In genomic region chr7:120917592-120918461, GRCm38 (mm10) we compare ENCODE assay signal across 8 mouse cellular contexts. TPM values are rescaled to one million over a fixed set of nuclear protein-coding genes. Genes with fewer than 3 reads are reported as not detected.
DNase-seq lines count a peak whose midpoint lies in the region; ATAC-seq and TF ChIP-seq lines count a peak whose summit lies in the region.

TSS of gene Polr3e (plus strand) at chr7:120917744.

- H3K27me3 ChIP-seq in forebrain, embryonic 10.5 days (ENCODE audit: poor library complexity, severe bottlenecking) = no peaks in the 10 kb centered on the region
- H3K27me3 ChIP-seq in heart, embryonic 15.5 days = no peaks in the 10 kb centered on the region
- no peaks in the 10 kb centered on the region for H3K27me3 ChIP-seq in liver, embryonic 14.5 days (ENCODE audit: control insufficient read depth, insufficient read depth, low read length)
- H3K27me3 ChIP-seq in neural tube, embryonic 11.5 days (ENCODE audit: control insufficient read depth, insufficient read depth, low read length) = no peaks in the 10 kb centered on the region
- H3K27me3 ChIP-seq in stomach, postnatal 0 days (ENCODE audit: control insufficient read depth, insufficient read depth, low read length) = no peaks in the 10 kb centered on the region

- peak; percentile 93 for TF ChIP-seq CTCF in liver, embryonic 14.5 days (IDR thresholded peaks at IDR 0.05; ENCODE audit: low read depth)
- peak; percentile 92 for TF ChIP-seq CTCF in stomach, postnatal 0 days (IDR thresholded peaks at IDR 0.05; ENCODE audit: low read depth)

- H3K4me1 ChIP-seq in forebrain, embryonic 10.5 days = peaks cover 30% of the 10 kb centered on the region
- peaks cover 9% of the 10 kb centered on the region for H3K4me1 ChIP-seq in heart, embryonic 15.5 days (replicated peaks)
- peaks cover 7 to 8% of the 10 kb centered on the region in 2 experiments; a peak in 2 of 4 replicates for H3K4me1 ChIP-seq in liver, embryonic 14.5 days (replicated peaks; ENCODE audit: control insufficient read depth in 2 of 2, insufficient read depth in 2 of 2, low read length in 1 of 2)
- no peaks in the 10 kb centered on the region for H3K4me1 ChIP-seq in neural tube, embryonic 11.5 days (ENCODE audit: control insufficient read depth, insufficient read depth, low read length)
- H3K4me1 ChIP-seq in stomach, postnatal 0 days (replicated peaks; ENCODE audit: control insufficient read depth, insufficient read depth) = no peaks in the 10 kb centered on the region

- peak; percentile 77 for ATAC-seq in CD4-positive, CD25-positive, alpha-beta regulatory T cell, adult 4 months
- ATAC-seq in heart, embryonic 15.5 days (replicated peaks; ENCODE audit: insufficient number of reproducible peaks, insufficient read depth, low FRiP score, low read depth) = peak; percentile 94
- peak; percentile 86 for ATAC-seq in liver, embryonic 14.5 days (ENCODE audit: insufficient read depth)
- ATAC-seq in neural tube, embryonic 11.5 days (ENCODE audit: insufficient read depth, low FRiP score, low TSS enrichment) = peak; percentile 94
- peak; percentile 95 for ATAC-seq in stomach, postnatal 0 days (ENCODE audit: low FRiP score, low TSS enrichment)

- under 1% methylated on average over 102 of the region's 102 CpGs for WGBS in forebrain, embryonic 10.5 days
- under 1% methylated on average over 102 of the region's 102 CpGs for WGBS in heart, embryonic 15.5 days
- WGBS in liver, embryonic 14.5 days (ENCODE audit: insufficient replicate concordance) = under 1% methylated on average over 95 of the region's 102 CpGs
- WGBS in neural tube, embryonic 11.5 days = under 1% methylated on average over 102 of the region's 102 CpGs
- under 1% methylated on average over 91 of the region's 102 CpGs for WGBS in stomach, postnatal 0 days

- H3K4me2 ChIP-seq in heart, embryonic 15.5 days = peak within 1 kb of the TSS; percentile 76
- peak within 1 kb of the TSS; percentile 87 for H3K4me2 ChIP-seq in liver, embryonic 14.5 days (ENCODE audit: low read depth)
- H3K4me2 ChIP-seq in neural tube, embryonic 11.5 days (ENCODE audit: low read depth) = peak within 1 kb of the TSS; percentile 59
- H3K4me2 ChIP-seq in stomach, postnatal 0 days (replicated peaks; ENCODE audit: low read depth) = peak within 1 kb of the TSS; percentile 78

- H3K9me3 ChIP-seq in forebrain, embryonic 10.5 days = no peaks in the 10 kb centered on the region
- H3K9me3 ChIP-seq in heart, embryonic 15.5 days (replicated peaks) = no peaks in the 10 kb centered on the region
- H3K9me3 ChIP-seq in liver, embryonic 14.5 days (ENCODE audit: control insufficient read depth, low read length) = no peaks in the 10 kb centered on the region
- H3K9me3 ChIP-seq in neural tube, embryonic 11.5 days (ENCODE audit: control insufficient read depth, low read length) = no peaks in the 10 kb centered on the region
- H3K9me3 ChIP-seq in stomach, postnatal 0 days (ENCODE audit: control insufficient read depth, low read length) = no peaks in the 10 kb centered on the region

- H3K27ac ChIP-seq in forebrain, embryonic 10.5 days = peak within 1 kb of the TSS; percentile 96
- peak within 1 kb of the TSS; percentile 89 for H3K27ac ChIP-seq in heart, embryonic 15.5 days
- peak within 1 kb of the TSS; percentile 75 for H3K27ac ChIP-seq in liver, embryonic 14.5 days
- peak within 1 kb of the TSS; percentile 78 for H3K27ac ChIP-seq in neural tube, embryonic 11.5 days (ENCODE audit: low read depth, low read length)
- H3K27ac ChIP-seq in stomach, postnatal 0 days (replicated peaks) = peak within 1 kb of the TSS; percentile 92

- peak; percentile 98 for DNase-seq in c-Kit-negative CD71-positive TER-119-positive erythroid progenitor cells, embryonic 14.5 days (ENCODE audit: low read depth, low spot score)
- DNase-seq in forebrain, embryonic 10.5 days (ENCODE audit: extremely low spot score, low spot score) = peak; percentile 98
- peak; percentile 98 for DNase-seq in kidney, postnatal 25 days
- peak; percentile 93 to 97 (median 96) for DNase-seq in liver, embryonic 14.5 days (ENCODE audit: low read depth in 3 of 3, low spot score in 3 of 3)
- peak; percentile 100 for DNase-seq in neural tube, embryonic 11.5 days (ENCODE audit: low spot score)
- peak; percentile 100 for DNase-seq in stomach, postnatal 0 days (ENCODE audit: low spot score)

- peak within 1 kb of the TSS; percentile 95 for H3K9ac ChIP-seq in heart, embryonic 15.5 days
- H3K9ac ChIP-seq in liver, embryonic 14.5 days (replicated peaks) = peak within 1 kb of the TSS; percentile 86
- H3K9ac ChIP-seq in neural tube, embryonic 11.5 days (ENCODE audit: low read length) = peak within 1 kb of the TSS; percentile 90
- peak within 1 kb of the TSS; percentile 83 for H3K9ac ChIP-seq in stomach, postnatal 0 days (ENCODE audit: low read length)

- 0 out of 2 replicates have a peak, but pooled peaks have one; percentile 57 for TF ChIP-seq EP300 in liver, embryonic 14.5 days (IDR thresholded peaks at IDR 0.05; ENCODE audit: low read depth)
- no peak for TF ChIP-seq EP300 in stomach, postnatal 0 days (optimal IDR thresholded peaks at IDR 0.05)

- peak within 1 kb of the TSS; percentile 98 for H3K4me3 ChIP-seq in forebrain, embryonic 10.5 days
- peak within 1 kb of the TSS; percentile 99 for H3K4me3 ChIP-seq in heart, embryonic 15.5 days
- peak within 1 kb of the TSS; percentile 73 to 84 for H3K4me3 ChIP-seq in liver, embryonic 14.5 days (ENCODE audit: insufficient read depth in 1 of 2, low read depth in 2 of 2, low read length in 2 of 2)
- peak within 1 kb of the TSS; percentile 97 for H3K4me3 ChIP-seq in neural tube, embryonic 11.5 days (ENCODE audit: low read depth, low read length)
- peak within 1 kb of the TSS; percentile 96 for H3K4me3 ChIP-seq in stomach, postnatal 0 days (ENCODE audit: low read depth, low read length)

- H3K36me3 ChIP-seq in forebrain, embryonic 10.5 days (replicated peaks) = peaks cover 15% of the 10 kb centered on the region
- H3K36me3 ChIP-seq in heart, embryonic 15.5 days = no peaks in the 10 kb centered on the region
- no peaks in the 10 kb centered on the region for H3K36me3 ChIP-seq in liver, embryonic 14.5 days (replicated peaks; ENCODE audit: control insufficient read depth, insufficient read depth, low read depth)
- H3K36me3 ChIP-seq in neural tube, embryonic 11.5 days (ENCODE audit: control insufficient read depth, insufficient read depth, low read length) = no peaks in the 10 kb centered on the region
- H3K36me3 ChIP-seq in stomach, postnatal 0 days (ENCODE audit: control insufficient read depth, insufficient read depth, low read length) = no peaks in the 10 kb centered on the region

RNA-seq across cellular contexts. Expression of gene Polr3e, which starts in this region (rescaled TPM):
- 10 to 100 TPM in 1 of 2 experiments, 1 to 10 TPM in 1; 8.1 to 15.8 TPM for polyA plus RNA-seq in CD4-positive, CD25-positive, alpha-beta regulatory T cell, adult 4 months (2017; shearing (Covaris generic))
- polyA plus RNA-seq in forebrain, embryonic 10.5 days (2016; fragmentation: Nextera tagmentation; extraction: Ambion mirVana) = 44.6 and 45.5 TPM in 2 replicates
- polyA plus RNA-seq in heart, embryonic 15.5 days (2015; fragmentation: Nextera tagmentation; extraction: Ambion mirVana) = 17.5 and 22.9 TPM in 2 replicates
- 5.8 and 9.2 TPM in 2 replicates for polyA plus RNA-seq in liver, embryonic 14.5 days (2012; rRNA removed)
- 6.6 and 7.1 TPM in 2 replicates for polyA plus RNA-seq in liver, embryonic 14.5 days (2014; fragmentation: Nextera tagmentation; extraction: Ambion mirVana)
- 19.2 and 19.7 TPM in 2 replicates for polyA plus RNA-seq in neural tube, embryonic 11.5 days (2014; fragmentation: Nextera tagmentation; extraction: Ambion mirVana)
- 16.1 and 17.7 TPM in 2 replicates for polyA plus RNA-seq in stomach, postnatal 0 days (2015; fragmentation: Nextera tagmentation; extraction: Ambion mirVana)

Comparison
In these comparisons a context has a peak if more than half of its experiments do, and no peak if none do; other contexts are left out.
1. Peak in every context shown above with its lines: DNase-seq, ATAC-seq, H3K4me3 ChIP-seq and H3K27ac ChIP-seq.